Mouse (Mus musculus): ENCODE results near the gene Drc1.

Drc1 gene

DNA sequence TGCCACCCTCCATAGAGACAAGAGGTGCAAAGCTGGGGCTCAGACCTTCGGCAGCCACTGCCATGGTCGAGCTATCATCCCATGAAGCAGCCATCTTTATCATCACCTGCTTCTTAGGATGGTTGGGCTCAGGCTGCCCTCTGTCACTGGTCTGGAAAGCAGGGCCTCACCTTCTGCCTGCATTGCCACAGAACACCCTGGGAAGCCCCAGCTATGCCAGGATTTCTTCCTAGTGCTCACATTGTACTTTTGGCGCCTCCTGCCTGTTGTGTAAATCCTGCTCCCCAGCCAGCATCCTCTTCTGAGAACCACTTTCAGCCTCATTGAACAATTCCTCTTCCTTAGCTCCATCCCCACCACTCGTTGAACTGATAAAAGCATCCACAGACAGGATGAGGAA lies 134.7 kb downstream of the Drc1 start:
- DNase-seq (ENCODE audit: low read depth, low spot score): no peak

Measured in retina, adult 2 months (tissue).